Mouse (Mus musculus) CD4-positive, CD25-positive, alpha-beta regulatory T cell (primary cell): ENCODE measurements around the gene Fam78b. TPM values are rescaled to one million over a fixed set of nuclear protein-coding genes. Genes with fewer than 3 reads are reported as not detected.

ENCODE experiments used
- polyA plus RNA-seq: library from polyadenylated mRNA; unstranded; fragments of 100-300 nt; shearing (Covaris generic); gene quantifications from one replicate; pipeline ENCODE4 v1.2.1, GENCODE M21; 2017

Gene Fam78b
- polyA plus RNA-seq, result 0.11 TPM

GRCm38 (mm10) chr1:167001174-167001843 lies at the start of gene Fam78b:
Gene Fam78b (plus strand): TSS chr1:167001417.

